Mouse (Mus musculus) midbrain, embryonic 12.5 days (tissue): ENCODE measurements around the gene Sart3. TPM values are rescaled to one million over a fixed set of nuclear protein-coding genes. Genes with fewer than 3 reads are reported as not detected.

Experiments
- ATAC-seq: fragments of 200-750 bp; cut with Nextera tagmentation; 2 replicates; pipeline ENCODE4 v1.8.0; 2017; ENCODE audit warnings: low read depth, moderate TSS enrichment, moderate library complexity; ENCODE audit not compliant: low FRiP score
- H3K27ac ChIP-seq: fragments of 300-500 bp; sonication (generic); replicated peaks from 2 replicates; pipeline ENCODE4 v1.5.1; 2016; ENCODE audit warnings: mild to moderate bottlenecking
- H3K27me3 ChIP-seq: fragments of 300-500 bp; sonication (generic); 2 replicates; pipeline ENCODE4 v1.6.1; 2016; ENCODE audit warnings: mild to moderate bottlenecking
- H3K36me3 ChIP-seq: fragments of 300-500 bp; sonication (generic); 2 replicates; pipeline ENCODE4 v1.6.1; 2016
- H3K4me1 ChIP-seq: fragments of 300-500 bp; sonication (generic); 2 replicates; pipeline ENCODE4 v1.6.1; 2016
- H3K4me2 ChIP-seq: fragments of 300-500 bp; sonication (generic); replicated peaks from 2 replicates; pipeline ENCODE4 v1.6.1; 2016; ENCODE audit warnings: mild to moderate bottlenecking, moderate library complexity
- H3K4me3 ChIP-seq: fragments of 300-500 bp; sonication (generic); 2 replicates; pipeline ENCODE4 v1.5.1; 2016; ENCODE audit warnings: mild to moderate bottlenecking
- H3K9ac ChIP-seq: fragments of 300-500 bp; sonication (generic); replicated peaks from 2 replicates; pipeline ENCODE4 v1.6.1; 2016; ENCODE audit warnings: mild to moderate bottlenecking, moderate library complexity
- H3K9me3 ChIP-seq: fragments of 300-500 bp; sonication (generic); 2 replicates; pipeline ENCODE4 v1.6.1; 2016; ENCODE audit warnings: mild to moderate bottlenecking
- WGBS: fragments of 180-500 bp; shearing (Covaris S2); methylation state at CpG from one replicate; pipeline ENCODE4 v1.1.7; 2016; 5-methylcytosine and 5-hydroxymethylcytosine counted together
- polyA plus RNA-seq: library from polyadenylated mRNA; unstranded; fragments of >200 nt; fragmentation: Nextera tagmentation; extraction: Ambion mirVana; gene quantifications from 2 replicates; pipeline ENCODE4 v1.2.1, GENCODE M21; 2016

Gene Sart3
- polyA plus RNA-seq, 1 experiment from 2014 or later, result 81.6 TPM

- Histone ChIP-seq H3K27me3 (no peaks in the 10 kb centered on the region), H3K9me3 (no peaks in the 10 kb centered on the region), H3K27ac (no peak overlapping the region), H3K4me2 (no peak overlapping the region), H3K36me3 (peaks cover 99% of the 10 kb centered on the region), H3K4me3 (no peak overlapping the region), H3K4me1 (no peaks in the 10 kb centered on the region), H3K9ac (no peak overlapping the region)
- no peak for ATAC-seq
- 95% methylated on average over 9 of the region's 9 CpGs for WGBS
These were observed 20.7 kb downstream of the Sart3 start for GRCm38 (mm10) chr5:113751521-113752157.

- Histone ChIP-seq H3K9me3 (no peaks in the 10 kb centered on the region), H3K4me2 (no peak overlapping the region), H3K4me1 (no peaks in the 10 kb centered on the region), H3K36me3 (peaks cover 99% of the 10 kb centered on the region), H3K27ac (no peak overlapping the region), H3K9ac (no peak overlapping the region), H3K27me3 (no peaks in the 10 kb centered on the region), H3K4me3 (no peak overlapping the region)
- no peak for ATAC-seq
- WGBS, result 94% methylated on average over 13 of the region's 13 CpGs
These were observed 23.6 kb downstream of the Sart3 start for GRCm38 (mm10) chr5:113748556-113749331.

- no peak overlapping the region for H3K4me2 ChIP-seq
- H3K9me3 ChIP-seq, result no peaks in the 10 kb centered on the region
- H3K36me3 ChIP-seq, result peaks cover 99% of the 10 kb centered on the region
- H3K4me3 ChIP-seq, result no peak overlapping the region
- no peak overlapping the region for H3K9ac ChIP-seq
- H3K27ac ChIP-seq, result no peak overlapping the region
- H3K27me3 ChIP-seq, result no peaks in the 10 kb centered on the region
- no peaks in the 10 kb centered on the region for H3K4me1 ChIP-seq
- 90% methylated on average over 5 of the region's 5 CpGs for WGBS
- ATAC-seq, result no peak
These were observed 24.7 kb downstream of the Sart3 start for GRCm38 (mm10) chr5:113747629-113748028.

- H3K27ac ChIP-seq, result no peak overlapping the region
- H3K9me3 ChIP-seq, result no peaks in the 10 kb centered on the region
- H3K4me2 ChIP-seq, result no peak overlapping the region
- H3K9ac ChIP-seq, result no peak overlapping the region
- no peaks in the 10 kb centered on the region for H3K27me3 ChIP-seq
- H3K4me1 ChIP-seq, result peaks cover 14% of the 10 kb centered on the region
- no peak for ATAC-seq
- no peak overlapping the region for H3K4me3 ChIP-seq
- peaks cover 46% of the 10 kb centered on the region for H3K36me3 ChIP-seq
- 92% methylated on average over 11 of the region's 11 CpGs for WGBS
These were observed 34.6 kb downstream of the Sart3 start for GRCm38 (mm10) chr5:113737607-113738237.

DNA sequence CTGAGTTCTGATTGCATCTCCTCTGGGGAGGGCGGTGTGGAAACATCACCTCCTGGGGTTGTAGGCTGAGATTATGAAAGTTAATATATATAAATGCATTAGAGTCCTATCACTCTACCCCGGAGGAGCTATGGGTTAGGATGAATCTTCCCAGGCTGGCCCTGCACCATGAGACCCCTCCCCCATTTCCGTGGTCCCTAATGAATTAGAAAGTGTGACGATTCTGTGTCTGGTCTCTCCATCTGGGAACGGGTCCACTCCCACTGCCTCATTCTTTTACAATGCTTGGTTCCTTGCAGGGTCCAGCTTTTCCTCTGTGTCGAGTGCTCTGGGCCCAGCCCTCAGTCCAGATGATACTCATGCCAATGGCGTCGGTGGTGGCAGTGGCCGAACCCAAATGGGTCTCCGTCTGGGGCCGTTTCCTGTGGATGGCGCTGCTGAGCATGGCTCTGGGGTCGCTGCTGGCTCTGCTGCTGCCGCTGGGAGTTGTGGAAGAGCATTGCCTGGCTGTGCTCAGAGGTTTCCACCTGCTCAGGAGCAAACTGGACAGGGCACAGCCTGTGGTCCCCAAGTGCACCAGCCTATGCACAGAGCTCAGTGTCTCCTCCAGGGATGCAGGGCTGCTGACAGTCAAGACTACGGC, 35.7 kb downstream of the Sart3 start:
- ATAC-seq, result no peak
- H3K4me1 ChIP-seq, result peaks cover 14% of the 10 kb centered on the region
- H3K9me3 ChIP-seq, result no peaks in the 10 kb centered on the region
- peak overlapping the region; percentile 89 for H3K4me2 ChIP-seq
- 39% methylated on average over 15 of the region's 15 CpGs for WGBS
- H3K9ac ChIP-seq, result peak overlapping the region; percentile 72
- peak overlapping the region; percentile 68 for H3K4me3 ChIP-seq
- peak overlapping the region; percentile 96; the same call in 1 of the 2 replicates for H3K27ac ChIP-seq
- no peaks in the 10 kb centered on the region for H3K27me3 ChIP-seq
- H3K36me3 ChIP-seq, result peaks cover 36% of the 10 kb centered on the region

DNA sequence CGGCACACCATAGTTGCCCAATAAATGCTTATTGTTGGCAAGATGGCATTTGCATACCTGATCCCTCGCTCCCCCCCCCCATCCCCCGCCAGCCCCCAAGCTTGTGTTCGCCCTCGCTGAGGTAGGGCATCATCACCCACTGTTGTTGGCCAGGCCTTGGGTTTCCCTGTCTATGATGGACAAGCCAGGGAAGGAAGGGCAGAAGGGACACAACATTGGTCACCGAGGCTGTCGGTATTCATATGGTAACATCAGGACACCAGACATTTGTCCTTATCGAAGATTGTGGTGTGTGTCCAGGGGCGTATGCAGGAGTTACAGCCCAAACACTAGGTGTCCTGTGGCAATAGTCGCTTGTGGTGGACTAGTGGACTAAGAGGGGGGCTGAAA, 36.2 kb downstream of the Sart3 start:
- peak overlapping the region; percentile 68 for H3K4me3 ChIP-seq
- peak overlapping the region; percentile 89 for H3K4me2 ChIP-seq
- H3K4me1 ChIP-seq, result peaks cover 14% of the 10 kb centered on the region
- peak overlapping the region; percentile 96 for H3K27ac ChIP-seq
- H3K27me3 ChIP-seq, result no peaks in the 10 kb centered on the region
- peaks cover 30% of the 10 kb centered on the region for H3K36me3 ChIP-seq
- peak; percentile 32 for ATAC-seq
- no peaks in the 10 kb centered on the region for H3K9me3 ChIP-seq
- H3K9ac ChIP-seq, result peak overlapping the region; percentile 72
- 4% methylated on average over 10 of the region's 10 CpGs for WGBS

DNA sequence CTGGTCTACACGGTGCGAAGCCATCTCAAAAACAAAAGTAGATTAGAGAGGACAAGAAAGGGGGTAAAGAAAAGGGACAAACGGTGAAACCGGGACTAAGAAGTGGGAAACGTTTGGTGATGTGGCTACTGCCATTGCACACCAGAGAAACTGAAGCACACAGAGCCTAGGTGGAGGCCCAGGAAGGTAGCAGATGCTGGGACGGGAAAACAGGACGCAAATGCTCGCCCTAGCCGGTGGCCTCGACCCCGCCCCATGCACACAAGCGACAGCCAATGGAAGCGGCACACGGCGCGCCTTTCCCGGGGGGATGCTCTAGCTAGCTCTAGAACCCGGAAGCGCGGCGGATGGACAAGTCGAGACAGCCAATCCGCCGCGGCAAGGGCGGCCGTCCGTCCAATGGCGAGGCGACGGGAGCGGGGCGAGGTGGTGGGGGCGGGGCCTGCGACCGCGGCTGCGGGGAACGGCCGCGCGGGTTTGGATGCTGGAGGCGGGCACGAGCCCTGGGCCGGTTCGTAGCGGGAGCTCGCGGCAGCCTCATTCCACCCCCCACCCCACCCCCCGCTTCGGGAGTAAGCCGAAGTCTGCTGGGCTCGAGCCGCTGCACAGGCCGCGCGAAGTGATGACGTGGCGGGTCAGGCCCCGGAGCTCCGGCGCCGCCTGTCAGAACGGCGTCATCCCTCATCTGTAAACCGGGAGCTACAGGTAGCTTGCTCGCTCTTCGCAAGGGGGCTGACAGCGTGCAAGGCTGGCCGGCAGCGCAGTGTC, 36.8 kb downstream of the Sart3 start, which contains the start of gene Ficd:
Gene Ficd, plus strand, starts transcription at position 459 of the 768 bp plus-strand sequence.
- Histone ChIP-seq H3K27ac (peak within 1 kb of the TSS; percentile 96), H3K36me3 (peaks cover 25% of the 10 kb centered on the region), H3K9me3 (no peaks in the 10 kb centered on the region), H3K9ac (peak within 1 kb of the TSS; percentile 72), H3K27me3 (no peaks in the 10 kb centered on the region), H3K4me2 (peak within 1 kb of the TSS; percentile 89), H3K4me3 (peak within 1 kb of the TSS; percentile 68), H3K4me1 (peaks cover 19% of the 10 kb centered on the region)
- 1% methylated on average over 71 of the region's 71 CpGs for WGBS
- peak; percentile 97 for ATAC-seq

GRCm38 (mm10) chr5:113735023-113735344, 37.3 kb downstream of the Sart3 start:
- no peaks in the 10 kb centered on the region for H3K9me3 ChIP-seq
- peak overlapping the region; percentile 96 for H3K27ac ChIP-seq
- WGBS, result 18% methylated on average over 7 of the region's 7 CpGs
- H3K27me3 ChIP-seq, result 0 out of 2 replicates have a peak, but pooled peaks cover 3% of the 10 kb centered on the region
- H3K4me3 ChIP-seq, result peak overlapping the region; percentile 68
- peak overlapping the region; percentile 89 for H3K4me2 ChIP-seq
- peak overlapping the region; percentile 72 for H3K9ac ChIP-seq
- H3K36me3 ChIP-seq, result peaks cover 19% of the 10 kb centered on the region
- peak; percentile 57; the same call in 1 of the 2 replicates for ATAC-seq
- H3K4me1 ChIP-seq, result peaks cover 24% of the 10 kb centered on the region

- Histone ChIP-seq H3K4me3 (no peak overlapping the region), H3K9ac (no peak overlapping the region), H3K4me1 (peaks cover 24% of the 10 kb centered on the region), H3K4me2 (no peak overlapping the region), H3K27ac (no peak overlapping the region), H3K9me3 (no peaks in the 10 kb centered on the region), H3K27me3 (0 out of 2 replicates have a peak, but pooled peaks cover 3% of the 10 kb centered on the region), H3K36me3 (peaks cover 13% of the 10 kb centered on the region)
- no peak for ATAC-seq
- WGBS, result 67% methylated on average over 5 of the region's 5 CpGs
These were observed 37.9 kb downstream of the Sart3 start for GRCm38 (mm10) chr5:113734376-113734775.

- no peak overlapping the region for H3K4me2 ChIP-seq
- ATAC-seq, result no peak
- no peaks in the 10 kb centered on the region for H3K36me3 ChIP-seq
- H3K4me3 ChIP-seq, result no peak overlapping the region
- WGBS, result 26% methylated on average over 6 of the region's 6 CpGs
- no peak overlapping the region for H3K9ac ChIP-seq
- H3K27ac ChIP-seq, result no peak overlapping the region
- H3K4me1 ChIP-seq, result peaks cover 24% of the 10 kb centered on the region
- H3K9me3 ChIP-seq, result no peaks in the 10 kb centered on the region
- H3K27me3 ChIP-seq, result 0 out of 2 replicates have a peak, but pooled peaks cover 3% of the 10 kb centered on the region
These were observed 40.1 kb downstream of the Sart3 start for GRCm38 (mm10) chr5:113732182-113732581.

DNA sequence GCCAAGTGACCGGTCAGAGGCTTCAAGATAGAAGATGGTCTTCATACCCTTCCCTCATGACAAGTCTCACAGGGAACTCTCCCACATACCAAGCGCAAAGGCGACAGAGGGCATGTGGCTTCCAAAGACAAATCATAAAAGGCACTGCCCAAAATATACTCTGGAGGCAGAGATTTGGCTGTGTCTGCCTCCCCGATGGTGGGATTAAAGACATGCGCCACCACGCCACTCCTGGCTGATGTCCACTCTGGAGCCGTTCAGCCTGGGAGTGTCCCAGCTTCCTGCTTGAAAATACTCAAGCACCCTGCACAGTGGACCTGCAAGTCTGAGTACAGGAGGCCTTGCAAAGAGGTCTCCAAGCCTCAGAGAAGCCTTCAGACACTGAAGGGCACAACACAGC, 41.1 kb downstream of the Sart3 start:
- WGBS, result 88% methylated on average over 7 of the region's 7 CpGs
- ATAC-seq, result no peak

More for the DNA sequence above, 41.1 kb downstream of the Sart3 start:
- Histone ChIP-seq H3K4me3 (no peak overlapping the region), H3K4me1 (peaks cover 14% of the 10 kb centered on the region), H3K36me3 (no peaks in the 10 kb centered on the region), H3K27ac (no peak overlapping the region), H3K27me3 (0 out of 2 replicates have a peak, but pooled peaks cover 3% of the 10 kb centered on the region), H3K4me2 (no peak overlapping the region), H3K9ac (no peak overlapping the region), H3K9me3 (no peaks in the 10 kb centered on the region)
